Mouse (Mus musculus) lung, postnatal 10 days (tissue): ENCODE measurements at regions not wholly inside any gene's neighbourhood (a gene's known extent, or its start where the extent isn't known, plus 50 kb on each side); places are given as distances from the start of the nearest gene placed in this dataset.
A peak's percentile ranks its signal among the peaks of the same experiment; 100 is the strongest.

Experiments
- DNase-seq: peaks from one replicate; pipeline ENCODE4 v3.0.0; 2021

DNA sequence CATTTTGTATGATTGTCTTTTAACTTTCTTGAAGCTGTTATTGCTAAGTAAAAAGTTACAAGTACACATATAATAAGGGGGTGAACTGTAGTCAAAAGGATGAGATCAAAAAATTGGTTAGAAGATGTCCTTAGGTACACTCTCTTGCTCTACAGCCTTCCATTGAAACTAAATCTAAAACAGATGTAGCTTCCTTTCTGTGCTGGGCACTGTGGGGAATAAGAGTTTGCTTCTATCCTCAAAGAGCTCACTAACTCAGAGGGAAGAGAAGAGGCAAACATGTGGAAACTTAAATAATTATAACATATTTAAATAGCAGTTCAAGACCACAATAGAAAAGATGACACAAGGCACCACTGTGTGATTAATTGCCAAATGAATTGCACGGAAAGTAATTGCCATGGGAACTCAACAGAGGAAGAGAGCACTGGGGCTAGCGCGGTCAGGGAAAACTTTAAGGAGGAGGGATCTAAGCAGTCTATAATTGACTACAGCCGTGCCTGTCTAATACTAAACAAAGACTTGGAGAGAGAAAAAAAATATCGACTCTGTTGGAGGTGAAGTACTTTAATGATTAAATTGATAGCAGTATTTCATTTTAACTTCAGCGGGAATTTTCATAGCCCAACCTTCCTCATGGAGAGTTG is 57.9 kb upstream of the Ammecr1 start:
- no peak for DNase-seq

DNA sequence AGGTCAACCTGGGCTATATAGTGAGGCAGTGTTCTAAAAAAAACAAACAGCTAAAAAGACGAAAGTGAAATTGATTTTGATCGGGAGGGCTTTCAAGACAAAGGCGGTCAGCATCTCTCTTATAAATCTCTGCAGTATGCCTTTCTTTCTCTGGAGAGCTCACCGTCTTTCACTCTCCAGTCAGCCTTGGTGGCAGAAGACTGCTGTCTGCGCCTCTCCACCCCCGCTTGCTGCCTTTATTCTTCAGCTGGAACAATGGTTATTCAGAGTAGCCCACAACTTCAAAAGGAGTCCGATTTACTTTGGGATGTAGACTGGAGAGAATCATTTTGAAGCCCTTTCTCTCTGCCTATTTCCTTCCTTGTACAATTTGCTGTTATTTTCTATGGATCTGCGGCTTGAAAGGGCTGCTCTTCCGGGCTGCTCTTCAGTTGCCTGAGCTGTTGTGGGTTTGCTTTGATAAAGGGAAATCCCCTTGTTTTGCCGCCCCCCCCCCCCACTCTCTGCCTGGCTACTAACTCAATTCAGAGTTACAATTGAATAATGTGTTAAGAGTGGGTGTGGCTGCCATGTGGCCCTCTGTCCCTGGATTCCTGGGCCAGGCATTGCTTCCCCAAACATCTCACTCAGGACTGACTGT is 64.0 kb upstream of the Ammecr1 start:
- no peak for DNase-seq

DNA sequence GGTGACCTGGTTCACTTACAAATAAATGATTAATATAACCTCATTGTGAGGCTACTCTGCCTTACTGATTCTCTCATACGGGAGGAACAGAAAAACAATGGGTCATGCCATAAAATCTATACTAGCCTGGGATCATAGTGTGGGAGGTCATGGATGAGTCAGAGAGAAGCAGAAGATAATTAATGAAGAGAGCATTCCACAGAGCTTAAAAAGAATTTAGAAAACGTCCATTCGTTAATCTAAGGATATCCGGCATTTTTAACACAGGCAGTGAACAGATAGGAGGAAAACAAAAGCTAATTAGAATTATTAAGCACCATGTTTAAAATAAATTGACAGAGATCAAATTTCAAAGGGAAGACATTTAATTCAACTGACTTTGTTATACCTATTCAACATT is 59.5 kb upstream of the Rtl9 start:
- no peak for DNase-seq

DNA sequence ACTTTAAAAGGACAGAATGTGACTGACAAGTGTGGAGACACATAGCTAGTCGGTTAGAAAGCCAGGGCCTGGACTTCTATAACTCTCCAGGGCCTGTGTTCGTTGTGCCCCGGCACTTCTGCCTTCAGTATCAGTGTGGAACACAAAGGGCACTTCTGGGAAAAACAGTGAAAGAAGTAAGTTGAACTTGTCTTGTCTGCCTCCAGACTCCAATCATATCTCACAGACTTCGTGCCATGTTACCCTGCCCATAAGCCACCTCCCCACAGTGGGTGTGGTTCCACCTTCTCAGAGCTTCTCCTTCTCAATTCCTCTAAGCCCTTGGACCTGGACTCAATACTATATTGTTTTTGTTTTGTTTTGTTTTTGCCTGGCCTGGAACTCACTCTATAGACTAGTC is 55.1 kb upstream of the Rtl9 start:
- DNase-seq: no peak

DNA sequence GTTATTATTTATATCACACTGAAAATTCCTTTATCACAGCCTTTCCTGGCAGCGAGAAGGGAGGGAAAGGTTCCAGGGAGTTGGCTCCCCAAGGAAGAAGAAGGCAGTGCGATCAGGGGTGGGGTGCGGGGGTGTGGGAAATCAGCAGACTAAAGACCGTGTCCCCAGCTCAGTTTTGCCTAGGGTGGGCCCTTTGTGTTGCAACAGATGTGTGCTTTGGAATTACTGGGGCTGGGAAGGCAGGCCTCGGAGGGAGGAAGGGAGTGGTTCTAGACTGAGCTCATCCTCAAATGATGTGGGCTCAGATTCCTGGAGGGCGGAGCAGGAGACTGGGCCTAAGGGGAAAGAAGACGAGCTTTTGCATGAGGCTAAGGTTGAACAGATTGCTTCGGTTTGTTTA is 53.1 kb upstream of the Rtl9 start:
- DNase-seq: peak; percentile 20
